Mouse (Mus musculus) lung, postnatal 0 days (tissue): ENCODE results near the gene Ube2f. TPM values are rescaled to one million over a fixed set of nuclear protein-coding genes. Genes with fewer than 3 reads are reported as not detected.

ENCODE experiments used
- ATAC-seq: fragments of 200-750 bp; cut with Nextera tagmentation; 2 replicates; pipeline ENCODE4 v1.8.0; 2017; ENCODE audit warnings: moderate library complexity
- DNase-seq: peaks from one replicate; pipeline ENCODE4 v3.0.0-alpha.2; 2016; ENCODE audit warnings: low spot score
- H3K27ac ChIP-seq: fragments of 300-500 bp; sonication (generic); 2 replicates; pipeline ENCODE4 v1.5.1; 2014; ENCODE audit warnings: antibody characterized with exemption, mild to moderate bottlenecking, low read length, mixed read lengths
- H3K27me3 ChIP-seq: fragments of 300-500 bp; sonication (generic); replicated peaks from 2 replicates; pipeline ENCODE4 v1.6.1; 2014; ENCODE audit warnings: low read length, mixed read lengths; ENCODE audit not compliant: insufficient read depth
- H3K36me3 ChIP-seq: fragments of 300-500 bp; sonication (generic); 2 replicates; pipeline ENCODE4 v1.6.1; 2014; ENCODE audit warnings: low read length, mixed read lengths; ENCODE audit not compliant: insufficient read depth
- H3K4me1 ChIP-seq: fragments of 300-500 bp; sonication (generic); 2 replicates; pipeline ENCODE4 v1.6.1; 2014; ENCODE audit warnings: antibody characterized with exemption, low read depth, low read length, mixed read lengths; ENCODE audit not compliant: insufficient read depth
- H3K4me2 ChIP-seq: fragments of 300-500 bp; sonication (generic); replicated peaks from 2 replicates; pipeline ENCODE4 v1.6.1; 2014; ENCODE audit warnings: low read depth, mild to moderate bottlenecking, low read length, moderate library complexity, mixed read lengths
- H3K4me3 ChIP-seq: fragments of 300-500 bp; sonication (generic); 2 replicates; pipeline ENCODE4 v1.5.1; 2014; ENCODE audit warnings: low read depth, low read length
- H3K9ac ChIP-seq: fragments of 300-500 bp; sonication (generic); replicated peaks from 2 replicates; pipeline ENCODE4 v1.6.1; 2014; ENCODE audit warnings: low read depth, mild to moderate bottlenecking
- H3K9me3 ChIP-seq: fragments of 300-500 bp; sonication (generic); 2 replicates; pipeline ENCODE4 v1.6.1; 2016; ENCODE audit warnings: low read length, mixed read lengths
- CTCF ChIP-seq: IDR thresholded peaks from 2 replicates; pipeline ENCODE4 v1.5.1; 2016; ENCODE audit warnings: antibody characterized with exemption, mild to moderate bottlenecking
- EP300 ChIP-seq: IDR thresholded peaks from 2 replicates; pipeline ENCODE4 v1.6.1; 2016; ENCODE audit warnings: antibody characterized with exemption, mild to moderate bottlenecking, control low read depth
- WGBS: fragments of 180-500 bp; shearing (Covaris S2); extraction: QIAGEN DNeasy Blood & Tissue Kit; methylation state at CpG from one replicate; pipeline ENCODE4 v1.1.7; 2014; 5-methylcytosine and 5-hydroxymethylcytosine counted together
- polyA plus RNA-seq: library from polyadenylated mRNA; unstranded; fragments of >200 nt; fragmentation: Nextera tagmentation; extraction: Ambion mirVana; gene quantifications from 2 replicates; pipeline ENCODE4 v1.2.1, GENCODE M21; 2015

The Ube2f gene
- polyA plus RNA-seq, 1 experiment from 2014 or later = 55.5 TPM

DNA sequence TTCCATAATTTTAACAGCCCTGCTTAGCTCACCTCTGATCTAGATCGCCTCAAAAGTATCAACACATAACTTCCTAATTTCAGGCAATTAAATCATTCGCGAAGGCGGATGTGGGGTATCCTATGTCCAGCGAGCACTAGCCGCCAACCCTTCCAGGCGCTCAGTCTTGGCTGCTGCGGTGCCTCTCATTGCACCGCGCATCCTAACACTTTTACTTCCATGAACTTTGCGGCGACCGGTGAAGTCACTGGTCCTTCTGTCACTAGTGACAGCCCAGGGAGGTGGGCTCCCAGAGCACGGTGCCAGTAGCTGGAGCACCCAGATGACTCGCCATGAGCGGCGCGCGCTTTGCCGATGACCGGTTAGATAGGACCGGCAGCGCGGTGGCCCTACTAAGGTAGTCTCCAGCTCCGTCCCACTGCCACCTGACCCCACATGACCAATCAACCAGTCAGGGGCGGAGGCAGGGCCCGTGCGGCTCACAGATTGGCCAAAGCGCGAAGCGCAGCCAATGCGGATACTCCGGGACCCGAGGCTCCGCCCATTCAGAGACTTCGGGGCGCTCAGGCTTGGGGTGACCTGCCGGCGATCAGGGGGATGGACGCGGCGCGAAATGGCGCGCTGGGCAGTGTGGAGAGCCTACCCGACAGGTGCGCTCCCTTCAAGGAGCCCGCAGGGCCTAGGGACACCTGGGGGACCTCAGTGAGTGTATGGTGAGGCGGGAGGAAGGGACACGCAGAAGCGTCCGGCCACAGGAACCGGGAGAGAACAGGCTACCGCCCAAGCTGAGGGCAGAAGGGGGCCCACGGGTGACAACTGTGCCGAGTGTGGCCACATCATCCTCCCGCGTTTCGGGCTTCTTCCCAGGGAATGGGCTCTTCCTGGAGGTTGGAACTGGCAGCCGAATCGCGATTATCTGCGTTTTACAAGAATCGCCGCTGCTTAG, 48.0 kb downstream of the Ube2f start, which contains the start of gene Scly:
TSS of gene Scly (plus strand) at position 540 of the 946 bp plus-strand sequence.
- peak; percentile 99 for ATAC-seq
- Histone ChIP-seq H3K4me1 (no peaks in the 10 kb centered on the region), H3K9me3 (no peaks in the 10 kb centered on the region), H3K36me3 (no peaks in the 10 kb centered on the region), H3K4me2 (peak within 1 kb of the TSS; percentile 81), H3K4me3 (peak within 1 kb of the TSS; percentile 77), H3K9ac (peak within 1 kb of the TSS; percentile 75), H3K27me3 (no peaks in the 10 kb centered on the region), H3K27ac (peak within 1 kb of the TSS; percentile 38; the same call in 1 of the 2 replicates)
- WGBS = 3% methylated on average over 57 of the region's 65 CpGs
- DNase-seq = peak; percentile 95
- TF ChIP-seq CTCF (peak; percentile 26; the same call in 1 of the 2 replicates), EP300 (no peak)

DNA sequence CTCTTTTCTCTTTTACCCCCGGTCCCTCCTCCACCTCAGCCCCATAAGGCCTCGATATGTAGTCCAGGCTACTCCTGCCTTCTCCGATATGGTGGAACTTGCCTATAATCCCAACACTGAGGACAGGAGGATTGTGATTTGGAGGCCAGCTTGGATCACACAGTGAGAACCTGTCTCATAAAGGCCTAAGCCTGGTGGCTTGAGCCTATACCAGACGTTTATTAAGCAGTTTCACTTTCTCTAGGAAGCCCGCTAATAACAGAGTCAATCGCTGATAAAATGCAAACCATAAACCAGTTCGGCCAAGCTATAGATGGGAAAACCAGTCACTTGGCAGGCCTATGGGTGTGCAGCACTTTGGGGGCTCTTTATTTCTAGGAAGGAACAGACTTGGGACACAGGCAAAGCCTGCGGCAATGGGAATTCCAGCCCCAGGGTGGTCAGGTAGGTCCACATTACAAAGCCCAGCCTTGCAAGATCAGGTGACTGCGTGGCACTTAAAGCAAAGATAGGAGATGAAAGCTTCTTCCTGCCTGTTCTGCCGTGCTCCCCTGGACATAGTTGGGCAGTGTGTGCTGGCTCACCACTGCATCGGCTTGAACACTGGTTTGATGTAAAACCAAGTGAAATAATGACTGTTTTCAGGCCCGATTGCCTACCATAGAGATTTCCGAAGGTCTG, 49.1 kb downstream of the Ube2f start:
- no peak overlapping the region for H3K9ac ChIP-seq
- WGBS = 69% methylated on average over 13 of the region's 13 CpGs
- no peaks in the 10 kb centered on the region for H3K4me1 ChIP-seq
- peak overlapping the region; percentile 81 for H3K4me2 ChIP-seq
- H3K27ac ChIP-seq = no peak overlapping the region
- H3K36me3 ChIP-seq = no peaks in the 10 kb centered on the region
- ATAC-seq (no peak), DNase-seq (peak; percentile 16)
- H3K4me3 ChIP-seq = peak overlapping the region; percentile 77
- no peaks in the 10 kb centered on the region for H3K9me3 ChIP-seq
- TF ChIP-seq EP300 = no peak
- no peak for TF ChIP-seq CTCF
- H3K27me3 ChIP-seq = no peaks in the 10 kb centered on the region

- H3K9ac ChIP-seq = no peak overlapping the region
- H3K36me3 ChIP-seq = no peaks in the 10 kb centered on the region
- no peaks in the 10 kb centered on the region for H3K27me3 ChIP-seq
- H3K4me1 ChIP-seq = no peaks in the 10 kb centered on the region
- no peak overlapping the region for H3K4me2 ChIP-seq
- WGBS = 54% methylated on average over 5 of the region's 5 CpGs
- peak overlapping the region; percentile 0; the same call in 1 of the 2 replicates for H3K27ac ChIP-seq
- no peaks in the 10 kb centered on the region for H3K9me3 ChIP-seq
- no peak overlapping the region for H3K4me3 ChIP-seq
- TF ChIP-seq EP300 = no peak
- no peak for TF ChIP-seq CTCF
- DNase-seq (peak; percentile 58), ATAC-seq (no peak)
These were observed 49.8 kb downstream of the Ube2f start for GRCm38 (mm10) chr1:91299707-91300426.

DNA sequence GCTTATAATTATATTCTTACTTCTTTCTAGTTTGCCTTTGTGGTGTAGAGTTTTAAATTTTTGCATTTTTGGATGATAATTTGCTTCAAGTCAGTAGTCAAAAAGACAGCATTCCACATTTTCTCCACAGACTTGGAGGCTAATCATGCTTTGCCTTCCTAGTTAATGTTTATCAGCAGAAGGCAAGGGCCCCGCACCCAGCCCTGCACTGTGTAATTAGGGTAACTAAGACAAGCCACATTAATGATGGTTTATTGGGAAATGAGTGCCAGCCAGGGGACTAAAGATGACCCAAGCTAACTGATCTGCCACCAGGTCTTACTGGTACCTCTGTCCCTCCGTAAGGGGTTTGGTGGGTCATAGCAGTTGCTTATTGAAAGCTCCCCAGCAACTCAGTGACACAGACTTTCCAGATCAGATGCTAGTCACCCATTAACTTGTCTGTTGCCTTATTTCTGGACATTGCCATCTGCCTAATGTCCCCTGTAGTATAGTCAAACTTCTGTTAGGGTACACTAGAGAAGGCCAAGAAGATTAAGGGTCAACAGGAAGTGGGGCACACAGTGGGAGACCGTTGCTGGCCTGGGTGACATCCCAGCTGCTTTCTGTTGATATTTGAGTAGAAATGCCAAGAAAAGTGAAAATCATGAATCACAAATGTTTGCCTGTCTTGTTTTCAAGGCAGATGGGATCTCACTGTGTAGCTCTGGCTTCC, 51.3 kb downstream of the Ube2f start:
- DNase-seq (peak; percentile 28), ATAC-seq (peak; percentile 4; the same call in 1 of the 2 replicates)
- Histone ChIP-seq H3K4me3 (no peak overlapping the region), H3K27me3 (no peaks in the 10 kb centered on the region), H3K36me3 (0 out of 2 replicates have a peak, but pooled peaks cover 7% of the 10 kb centered on the region), H3K4me1 (no peaks in the 10 kb centered on the region), H3K9ac (no peak overlapping the region), H3K27ac (peak overlapping the region; percentile 51), H3K9me3 (no peaks in the 10 kb centered on the region), H3K4me2 (no peak overlapping the region)
- TF ChIP-seq CTCF = no peak
- TF ChIP-seq EP300 = no peak
- WGBS = 63% methylated on average over 3 of the region's 3 CpGs

GRCm38 (mm10) chr1:91302021-91302420, 51.9 kb downstream of the Ube2f start:
- H3K4me3 ChIP-seq = no peak overlapping the region
- H3K27ac ChIP-seq = peak overlapping the region; percentile 51
- DNase-seq (no peak), ATAC-seq (no peak)
- WGBS = 74% methylated on average over 3 of the region's 3 CpGs
- H3K4me1 ChIP-seq = no peaks in the 10 kb centered on the region
- no peaks in the 10 kb centered on the region for H3K9me3 ChIP-seq
- no peak overlapping the region for H3K9ac ChIP-seq
- peaks cover 10% of the 10 kb centered on the region; the same call in 1 of the 2 replicates for H3K36me3 ChIP-seq
- TF ChIP-seq EP300 = no peak
- TF ChIP-seq CTCF = no peak
- H3K4me2 ChIP-seq = no peak overlapping the region
- H3K27me3 ChIP-seq = no peaks in the 10 kb centered on the region
